9 mouse cellular contexts compared by ENCODE assay signal in the genomic region with DNA sequence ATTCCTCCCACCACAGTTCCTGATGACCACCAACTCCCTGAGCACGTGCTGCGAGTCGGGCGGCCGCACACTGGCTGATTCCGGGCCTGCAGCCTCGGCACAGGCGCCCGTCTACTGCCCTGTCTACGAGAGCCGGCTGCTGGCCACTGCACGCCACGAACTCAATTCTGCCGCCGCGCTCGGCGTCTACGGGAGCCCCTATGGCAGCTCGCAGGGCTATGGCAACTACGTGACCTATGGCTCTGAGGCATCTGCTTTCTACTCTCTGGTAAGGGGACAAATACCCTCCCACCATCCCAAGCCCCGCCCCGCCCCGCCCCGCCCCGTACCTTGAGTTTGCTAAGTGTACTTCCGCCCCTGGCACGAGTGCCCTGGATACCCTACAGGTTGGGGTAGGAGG. TPM values are rescaled to one million over a fixed set of nuclear protein-coding genes. Genes with fewer than 3 reads are reported as not detected.
A peak's percentile ranks its signal among the peaks of the same experiment; 100 is the strongest.
DNase-seq lines count a peak whose midpoint lies in the region; ATAC-seq and TF ChIP-seq lines count a peak whose summit lies in the region.
"Had no signal": no experiment of that assay in that cellular context is flagged by ENCODE, and none has a peak within 500 bp of the region (broad histone marks: within the 10 kb centered on the region; RNA-seq: fewer than 3 reads in every experiment).

No protein-coding gene starts in this region.

- peak; percentile 17 for DNase-seq in thymus, postnatal 4 days
- no peak for DNase-seq in thymus, adult 2 months
- DNase-seq in urinary bladder, postnatal 4 days (ENCODE audit: low spot score in 2 of 2): no peak
- DNase-seq in spleen, postnatal 4 days (ENCODE audit: low spot score in 2 of 2): no peak
- no peak for DNase-seq in urinary bladder, postnatal 25 days (ENCODE audit: low spot score)
- DNase-seq in thymus, postnatal 14 days: no peak
- DNase-seq: thymus, adult 18-20 months had no signal

- H3K27me3 ChIP-seq in thymus, adult 2 months (ENCODE audit: control insufficient read depth, insufficient read depth, low read length): peaks cover 31% of the 10 kb centered on the region
- peaks cover 99% of the 10 kb centered on the region for H3K27me3 ChIP-seq in hindbrain, embryonic 13.5 days
- H3K27me3 ChIP-seq in liver, embryonic 15.5 days: peaks cover 100% of the 10 kb centered on the region

- TF ChIP-seq POLR2A in thymus, adult 2 months (IDR thresholded peaks at IDR 0.05; ENCODE audit: control insufficient read depth, extremely low read depth, insufficient read depth, low read length, poor library complexity): no peak

- 4% methylated on average over 28 of the region's 28 CpGs for WGBS in thymus, adult 2 months
- WGBS in hindbrain, embryonic 13.5 days: 0% methylated on average over 28 of the region's 28 CpGs
- 2% methylated on average over 28 of the region's 28 CpGs for WGBS in liver, embryonic 15.5 days (ENCODE audit: insufficient replicate concordance)

- no peaks in the 10 kb centered on the region for H3K4me1 ChIP-seq in thymus, adult 2 months (replicated peaks; ENCODE audit: control insufficient read depth, insufficient read depth, low read length)
- H3K4me1 ChIP-seq in hindbrain, embryonic 13.5 days (replicated peaks): peaks cover 52% of the 10 kb centered on the region
- H3K4me1 ChIP-seq in liver, embryonic 15.5 days (replicated peaks): no peaks in the 10 kb centered on the region

- H3K4me2 ChIP-seq in hindbrain, embryonic 13.5 days: peak overlapping the region; percentile 38
- peak overlapping the region; percentile 23 for H3K4me2 ChIP-seq in liver, embryonic 15.5 days

- no peak overlapping the region for H3K27ac ChIP-seq in thymus, adult 2 months (ENCODE audit: control insufficient read depth, insufficient read depth, low read length)
- 0 out of 2 replicates have a peak overlapping the region, but pooled peaks have one; percentile 0 for H3K27ac ChIP-seq in hindbrain, embryonic 13.5 days
- H3K27ac ChIP-seq in liver, embryonic 15.5 days (replicated peaks): no peak overlapping the region

- H3K36me3 ChIP-seq in thymus, adult 2 months (ENCODE audit: control insufficient read depth, insufficient read depth, low read length): no peaks in the 10 kb centered on the region
- no peaks in the 10 kb centered on the region for H3K36me3 ChIP-seq in hindbrain, embryonic 13.5 days
- no peaks in the 10 kb centered on the region for H3K36me3 ChIP-seq in liver, embryonic 15.5 days (replicated peaks)

- H3K4me3 ChIP-seq in thymus, adult 2 months (ENCODE audit: control insufficient read depth, insufficient read depth, low read length): no peak overlapping the region
- peak overlapping the region; percentile 13; the same call in 1 of the 2 replicates for H3K4me3 ChIP-seq in hindbrain, embryonic 13.5 days
- H3K4me3 ChIP-seq in liver, embryonic 15.5 days (replicated peaks): no peak overlapping the region

- ATAC-seq in hindbrain, embryonic 13.5 days (ENCODE audit: low FRiP score): 0 out of 2 replicates have a peak, but pooled peaks have one; percentile 10
- ATAC-seq in liver, embryonic 15.5 days (ENCODE audit: insufficient read depth): no peak; the same call in 1 of the 2 replicates

- H3K9me3 ChIP-seq in hindbrain, embryonic 13.5 days: no peaks in the 10 kb centered on the region
- H3K9me3 ChIP-seq in liver, embryonic 15.5 days (replicated peaks): no peaks in the 10 kb centered on the region

- H3K9ac ChIP-seq in hindbrain, embryonic 13.5 days: no peak overlapping the region
- H3K9ac ChIP-seq in liver, embryonic 15.5 days: no peak overlapping the region

- TF ChIP-seq CTCF in thymus, adult 2 months (IDR thresholded peaks at IDR 0.05; ENCODE audit: borderline replicate concordance, control insufficient read depth, extremely low read depth, insufficient read depth, low read length, poor library complexity): no peak

RNA-seq across cellular contexts. Expression of a gene that starts 5.2 kb away (rescaled TPM):
- 0.41 and 1.5 TPM in 2 replicates for polyA plus RNA-seq in thymus, adult 2 months (2012; rRNA removed)
- 5.8 and 7.3 TPM in 2 replicates for polyA plus RNA-seq in hindbrain, embryonic 13.5 days (2015; fragmentation: Nextera tagmentation; extraction: Ambion mirVana)
- not detected in 2 replicates for polyA plus RNA-seq in liver, embryonic 15.5 days (2015; fragmentation: Nextera tagmentation; extraction: Ambion mirVana)
